Mouse (Mus musculus) bone marrow, adult 2 months (tissue): ENCODE data around the gene Il27.

Experiments used
- CTCF ChIP-seq: fragments of 200-500 bp; IDR thresholded peaks from 2 replicates; pipeline ENCODE4 v1.5.1; 2011; ENCODE audit warnings: low read length, control low read depth; ENCODE audit not compliant: control insufficient read depth, insufficient read depth
- POLR2A ChIP-seq: fragments of 200-500 bp; IDR thresholded peaks from 2 replicates; pipeline ENCODE4 v1.6.1; 2011; ENCODE audit warnings: low read depth, mild to moderate bottlenecking, control low read depth, low read length, borderline replicate concordance; ENCODE audit not compliant: control insufficient read depth

DNA sequence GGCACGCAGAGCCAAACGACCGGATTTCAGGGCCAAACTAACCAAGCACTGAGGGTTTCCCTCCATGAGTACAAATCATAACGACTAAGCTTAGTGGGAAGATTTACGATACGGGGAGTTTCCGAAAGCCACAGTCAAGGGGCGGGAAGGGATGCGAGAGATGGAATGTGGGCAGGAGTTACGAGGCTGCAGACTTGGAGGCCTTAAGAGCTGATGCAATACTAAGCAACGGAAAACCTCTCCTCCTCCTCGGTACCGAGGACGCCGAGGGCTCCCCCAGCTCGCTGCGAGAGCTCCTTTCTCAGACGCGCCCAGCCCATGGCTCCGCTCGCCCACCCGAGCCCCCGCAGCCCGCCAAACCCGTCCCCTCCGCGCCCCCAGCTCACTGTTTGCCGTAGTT is 29.0 kb downstream of the Il27 start:
- no peak for TF ChIP-seq CTCF
- TF ChIP-seq POLR2A, result no peak
